Mouse (Mus musculus): Measurements from ENCODE around the gene Snn. TPM values are rescaled to one million over a fixed set of nuclear protein-coding genes. Genes with fewer than 3 reads are reported as not detected.
"Not testable (repeated sequence)": the region's sequence is repeated elsewhere in the genome, so short reads cannot be mapped to it uniquely, and the experiment has no call there.

Gene Snn
- 147 and 158 TPM in 2 replicates for polyA plus RNA-seq (2014; fragmentation: Nextera tagmentation; extraction: Ambion mirVana)

GRCm38 (mm10) chr16:11060645-11061044 is at the start of gene Snn:
Gene Snn (plus strand): TSS chr16:11060945.
- H3K36me3 ChIP-seq (replicated peaks; ENCODE audit: control insufficient read depth, insufficient read depth), result no peaks in the 10 kb centered on the region
- no peaks in the 10 kb centered on the region for H3K27me3 ChIP-seq (ENCODE audit: control insufficient read depth, insufficient read depth, low read length)
- no peak within 1 kb of the TSS for H3K9ac ChIP-seq
- H3K9me3 ChIP-seq (ENCODE audit: control insufficient read depth, low read length), result no peaks in the 10 kb centered on the region
- ATAC-seq (ENCODE audit: low FRiP score), result no peak
- no peak within 1 kb of the TSS for H3K4me2 ChIP-seq (replicated peaks)
- no peak within 1 kb of the TSS for H3K4me3 ChIP-seq (replicated peaks; ENCODE audit: low read length)
- WGBS, result 94% methylated on average over 4 of the region's 4 CpGs
- H3K27ac ChIP-seq, result no peak within 1 kb of the TSS
- peaks cover 14% of the 10 kb centered on the region for H3K4me1 ChIP-seq (replicated peaks; ENCODE audit: control insufficient read depth, insufficient read depth, low read length)
- DNase-seq (ENCODE audit: low spot score), result no peak

DNA sequence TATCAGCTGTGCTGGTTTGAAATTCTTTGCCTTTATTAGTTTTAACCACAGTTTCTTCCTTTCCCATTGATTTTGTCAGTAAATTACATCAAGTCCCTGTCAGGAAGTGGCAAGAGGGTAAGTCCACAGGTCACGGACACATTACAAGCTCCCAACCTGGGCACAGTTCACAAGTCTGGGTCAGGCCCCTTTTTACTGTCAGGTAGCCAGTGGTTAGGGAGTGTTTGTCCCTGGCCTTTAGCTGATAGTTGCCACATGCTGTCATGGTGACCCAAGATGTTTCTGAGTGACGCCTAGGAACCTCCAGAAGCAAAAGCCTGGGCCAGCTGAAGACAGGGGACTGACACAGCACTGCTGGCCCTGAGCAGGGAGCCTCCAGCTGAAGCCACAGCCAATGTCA is 49.5 kb upstream of the Snn start:
- DNase-seq (ENCODE audit: low spot score), result no peak
- 77% methylated on average over 2 of the region's 2 CpGs for WGBS
- H3K9me3 ChIP-seq (ENCODE audit: control insufficient read depth, low read length), result no peaks in the 10 kb centered on the region

DNA sequence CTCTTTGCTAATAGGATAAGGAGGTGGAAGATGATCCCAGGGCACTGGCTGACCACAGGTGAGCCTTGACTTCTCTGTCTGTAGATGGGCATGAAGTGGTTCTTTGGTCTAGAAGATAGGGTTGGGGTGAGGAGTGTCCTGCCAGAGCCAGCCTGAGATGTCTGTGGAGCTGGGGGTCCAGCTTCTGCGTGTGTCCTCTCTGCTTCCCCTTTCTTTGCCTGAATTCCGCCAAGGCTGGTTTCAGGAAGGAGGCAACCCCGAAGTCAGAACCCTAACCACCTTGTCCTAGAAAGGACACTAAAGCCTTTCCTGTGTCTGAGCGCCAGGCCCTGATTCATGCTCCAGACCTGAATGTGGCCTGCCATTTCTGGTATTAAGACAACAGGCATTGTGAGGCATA is 48.8 kb upstream of the Snn start:
- Histone ChIP-seq H3K4me2 (replicated peaks) (no peak overlapping the region), H3K4me1 (replicated peaks; ENCODE audit: control insufficient read depth, insufficient read depth, low read length) (peaks cover 8% of the 10 kb centered on the region), H3K4me3 (replicated peaks; ENCODE audit: low read length) (no peak overlapping the region), H3K27ac (0 out of 2 replicates have a peak overlapping the region, but pooled peaks have one; percentile 43), H3K36me3 (replicated peaks; ENCODE audit: control insufficient read depth, insufficient read depth) (no peaks in the 10 kb centered on the region), H3K9me3 (ENCODE audit: control insufficient read depth, low read length) (no peaks in the 10 kb centered on the region), H3K27me3 (ENCODE audit: control insufficient read depth, insufficient read depth, low read length) (no peaks in the 10 kb centered on the region), H3K9ac (no peak overlapping the region)
- 94% methylated on average over 4 of the region's 4 CpGs for WGBS
- ATAC-seq (ENCODE audit: low FRiP score) (no peak), DNase-seq (ENCODE audit: low spot score) (no peak)

More for the DNA sequence above, 49.5 kb upstream of the Snn start:
- Histone ChIP-seq H3K4me3 (replicated peaks; ENCODE audit: low read length) (no peak overlapping the region), H3K9ac (no peak overlapping the region), H3K36me3 (replicated peaks; ENCODE audit: control insufficient read depth, insufficient read depth) (no peaks in the 10 kb centered on the region), H3K27me3 (ENCODE audit: control insufficient read depth, insufficient read depth, low read length) (no peaks in the 10 kb centered on the region), H3K4me2 (replicated peaks) (no peak overlapping the region), H3K27ac (no peak overlapping the region), H3K4me1 (replicated peaks; ENCODE audit: control insufficient read depth, insufficient read depth, low read length) (peaks cover 13% of the 10 kb centered on the region)
- ATAC-seq (ENCODE audit: low FRiP score), result no peak

DNA sequence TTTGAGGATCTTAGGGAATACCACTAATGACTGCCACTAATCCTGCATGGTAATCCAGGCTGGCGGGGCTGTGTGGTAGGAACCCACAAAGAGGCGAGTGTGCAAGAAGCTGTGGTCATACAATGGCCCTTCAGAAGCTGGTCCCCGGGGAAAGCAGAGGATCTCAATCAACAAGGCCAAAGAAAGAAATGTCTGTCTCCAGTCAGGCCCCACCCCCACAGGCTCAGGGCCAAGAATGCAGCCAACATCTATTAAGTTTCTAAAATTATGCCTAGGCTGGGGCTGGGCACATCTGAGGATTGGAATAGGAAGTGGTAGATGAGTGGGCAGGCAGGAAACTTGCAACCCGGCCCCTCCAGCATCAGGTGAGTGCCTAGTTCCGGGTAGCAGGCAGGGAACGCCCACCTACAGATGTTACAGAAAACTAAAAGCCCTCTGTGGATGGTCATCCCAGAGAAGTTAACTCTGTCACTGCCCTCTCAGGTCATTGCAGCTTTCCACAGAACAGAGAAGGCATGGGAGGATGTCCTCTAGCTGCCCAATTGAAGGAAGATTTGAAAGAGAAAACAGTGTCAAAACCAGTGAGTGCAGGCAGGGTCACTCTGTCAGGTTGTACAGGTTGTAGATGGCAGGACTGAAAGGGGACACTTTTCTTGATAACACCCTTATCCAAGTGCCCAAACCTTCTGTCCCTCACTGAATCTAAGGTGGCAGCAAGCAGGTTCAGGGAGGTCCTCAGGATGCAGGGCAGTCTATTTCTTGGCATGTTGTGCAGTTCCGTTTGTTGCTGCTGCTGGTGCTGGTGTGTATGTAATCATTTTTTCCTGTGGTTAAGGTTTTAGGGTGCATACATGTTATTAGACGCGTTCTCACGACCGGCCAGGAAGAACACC is 47.9 kb upstream of the Snn start:
- no peaks in the 10 kb centered on the region for H3K36me3 ChIP-seq (replicated peaks; ENCODE audit: control insufficient read depth, insufficient read depth)
- WGBS, result 68% methylated on average over 11 of the region's 11 CpGs
- H3K4me3 ChIP-seq (replicated peaks; ENCODE audit: low read length), result no peak overlapping the region
- H3K9ac ChIP-seq, result no peak overlapping the region
- H3K27ac ChIP-seq, result 0 out of 2 replicates have a peak overlapping the region, but pooled peaks have one; percentile 43
- peak; percentile 45 for DNase-seq (ENCODE audit: low spot score)
- no peaks in the 10 kb centered on the region for H3K9me3 ChIP-seq (ENCODE audit: control insufficient read depth, low read length)
- H3K4me2 ChIP-seq (replicated peaks), result no peak overlapping the region
- ATAC-seq (ENCODE audit: low FRiP score), result peak; percentile 63; the same call in 1 of the 2 replicates
- peaks cover 8% of the 10 kb centered on the region for H3K4me1 ChIP-seq (replicated peaks; ENCODE audit: control insufficient read depth, insufficient read depth, low read length)
- H3K27me3 ChIP-seq (ENCODE audit: control insufficient read depth, insufficient read depth, low read length), result no peaks in the 10 kb centered on the region

DNA sequence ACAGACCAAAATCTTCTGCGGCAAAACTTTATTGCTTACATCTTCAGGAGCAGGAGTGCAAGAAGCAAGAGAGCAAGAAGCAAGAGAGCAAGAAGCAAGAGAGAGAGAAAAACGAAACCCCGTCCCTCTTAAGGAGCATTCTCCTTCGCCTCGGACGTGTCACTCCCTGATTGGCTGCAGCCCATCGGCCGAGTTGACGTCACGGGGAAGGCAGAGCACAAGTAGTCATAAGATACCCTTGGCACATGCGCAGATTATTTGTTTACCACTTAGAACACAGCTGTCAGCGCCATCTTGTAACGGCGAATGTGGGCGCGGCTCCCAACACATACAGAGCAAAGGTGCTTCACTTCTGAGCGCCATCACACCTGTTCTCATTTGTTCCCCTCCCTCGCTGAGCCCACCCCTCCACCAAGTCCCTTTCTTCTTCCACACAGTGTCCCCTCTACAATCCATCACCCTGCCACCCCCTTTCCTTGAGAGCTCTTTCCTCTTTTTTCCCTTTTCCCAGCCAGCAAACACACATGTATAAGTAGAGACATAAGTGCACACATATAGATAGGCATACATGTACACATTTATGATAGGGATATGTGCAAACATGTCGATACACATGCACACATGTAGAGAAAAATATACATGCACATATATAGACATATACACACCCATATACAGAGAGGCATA is 47.1 kb upstream of the Snn start:
- H3K27me3 ChIP-seq (ENCODE audit: control insufficient read depth, insufficient read depth, low read length); DNase-seq (ENCODE audit: low spot score); H3K4me1 ChIP-seq (replicated peaks; ENCODE audit: control insufficient read depth, insufficient read depth, low read length); H3K4me3 ChIP-seq (replicated peaks; ENCODE audit: low read length); H3K36me3 ChIP-seq (replicated peaks; ENCODE audit: control insufficient read depth, insufficient read depth); H3K9ac ChIP-seq; H3K27ac ChIP-seq; ATAC-seq (ENCODE audit: low FRiP score); H3K4me2 ChIP-seq (replicated peaks); H3K9me3 ChIP-seq (ENCODE audit: control insufficient read depth, low read length): not testable (repeated sequence)
- 91% methylated on average over 12 of the region's 19 CpGs for WGBS

GRCm38 (mm10) chr16:11014407-11014806 is 46.3 kb upstream of the Snn start:
- no peaks in the 10 kb centered on the region for H3K27me3 ChIP-seq (ENCODE audit: control insufficient read depth, insufficient read depth, low read length)
- H3K4me2 ChIP-seq (replicated peaks), result no peak overlapping the region
- H3K4me3 ChIP-seq (replicated peaks; ENCODE audit: low read length), result no peak overlapping the region
- H3K4me1 ChIP-seq (replicated peaks; ENCODE audit: control insufficient read depth, insufficient read depth, low read length), result peaks cover 8% of the 10 kb centered on the region
- ATAC-seq (ENCODE audit: low FRiP score), result no peak
- no peaks in the 10 kb centered on the region for H3K9me3 ChIP-seq (ENCODE audit: control insufficient read depth, low read length)
- WGBS, result 86% methylated on average over 3 of the region's 3 CpGs
- no peak overlapping the region for H3K9ac ChIP-seq
- no peak for DNase-seq (ENCODE audit: low spot score)
- no peaks in the 10 kb centered on the region for H3K36me3 ChIP-seq (replicated peaks; ENCODE audit: control insufficient read depth, insufficient read depth)
- H3K27ac ChIP-seq, result no peak overlapping the region

GRCm38 (mm10) chr16:11016353-11016752 is 44.4 kb upstream of the Snn start:
- H3K4me1 ChIP-seq (replicated peaks; ENCODE audit: control insufficient read depth, insufficient read depth, low read length), result peaks cover 8% of the 10 kb centered on the region
- no peak overlapping the region for H3K4me2 ChIP-seq (replicated peaks)
- no peaks in the 10 kb centered on the region for H3K27me3 ChIP-seq (ENCODE audit: control insufficient read depth, insufficient read depth, low read length)
- H3K27ac ChIP-seq, result no peak overlapping the region
- no peaks in the 10 kb centered on the region for H3K9me3 ChIP-seq (ENCODE audit: control insufficient read depth, low read length)
- H3K9ac ChIP-seq, result no peak overlapping the region
- ATAC-seq (ENCODE audit: low FRiP score), result no peak
- WGBS, result 77% methylated on average over 4 of the region's 4 CpGs
- H3K36me3 ChIP-seq (replicated peaks; ENCODE audit: control insufficient read depth, insufficient read depth), result no peaks in the 10 kb centered on the region
- H3K4me3 ChIP-seq (replicated peaks; ENCODE audit: low read length), result no peak overlapping the region
- DNase-seq (ENCODE audit: low spot score), result no peak

- 63% methylated on average over 11 of the region's 11 CpGs for WGBS
Measured at GRCm38 (mm10) chr16:11017807-11018595, 42.7 kb upstream of the Snn start.

More at GRCm38 (mm10) chr16:11017807-11018595, 42.7 kb upstream of the Snn start:
- Histone ChIP-seq H3K9me3 (ENCODE audit: control insufficient read depth, low read length) (no peaks in the 10 kb centered on the region), H3K27me3 (ENCODE audit: control insufficient read depth, insufficient read depth, low read length) (no peaks in the 10 kb centered on the region), H3K4me2 (replicated peaks) (no peak overlapping the region), H3K4me1 (replicated peaks; ENCODE audit: control insufficient read depth, insufficient read depth, low read length) (no peaks in the 10 kb centered on the region), H3K4me3 (replicated peaks; ENCODE audit: low read length) (no peak overlapping the region), H3K27ac (no peak overlapping the region), H3K36me3 (replicated peaks; ENCODE audit: control insufficient read depth, insufficient read depth) (no peaks in the 10 kb centered on the region), H3K9ac (no peak overlapping the region)
- ATAC-seq (ENCODE audit: low FRiP score) (no peak), DNase-seq (ENCODE audit: low spot score) (no peak)

Data from hindbrain, embryonic 14.5 days (tissue).